Mouse (Mus musculus): ENCODE measurements at regions not wholly inside any gene's neighbourhood (a gene's known extent, or its start where the extent isn't known, plus 50 kb on each side); places are given as distances from the start of the nearest gene placed in this dataset.
A peak's percentile ranks its signal among the peaks of the same experiment; 100 is the strongest.
"Not testable (repeated sequence)": the region's sequence is repeated elsewhere in the genome, so short reads cannot be mapped to it uniquely, and the experiment has no call there.

GRCm38 (mm10) chr16:68209684-68210083 lies 589.0 kb upstream of the Cadm2 start:
- not testable (repeated sequence) for DNase-seq (ENCODE audit: low read depth, low spot score)

GRCm38 (mm10) chr16:68204908-68205307 lies 584.2 kb upstream of the Cadm2 start:
- not testable (repeated sequence) for DNase-seq (ENCODE audit: low read depth, low spot score)

GRCm38 (mm10) chr16:68164645-68165044 lies 543.9 kb upstream of the Cadm2 start:
- peak; percentile 7 for DNase-seq (ENCODE audit: low read depth, low spot score)

GRCm38 (mm10) chr16:68153541-68153940 lies 532.8 kb upstream of the Cadm2 start:
- DNase-seq (ENCODE audit: low read depth, low spot score) = no peak
